Mouse (Mus musculus) spleen, postnatal 36 days (tissue): ENCODE results near the gene Zbp1.
A peak's percentile ranks its signal among the peaks of the same experiment; 100 is the strongest.

Experiments used
- DNase-seq, 2 experiments: peaks; one replicate each; pipeline ENCODE4 v3.0.0; 2022; ENCODE audit warnings: low spot score in 2 of 2, mixed read lengths in 1 of 2

Zbp1 gene

DNA sequence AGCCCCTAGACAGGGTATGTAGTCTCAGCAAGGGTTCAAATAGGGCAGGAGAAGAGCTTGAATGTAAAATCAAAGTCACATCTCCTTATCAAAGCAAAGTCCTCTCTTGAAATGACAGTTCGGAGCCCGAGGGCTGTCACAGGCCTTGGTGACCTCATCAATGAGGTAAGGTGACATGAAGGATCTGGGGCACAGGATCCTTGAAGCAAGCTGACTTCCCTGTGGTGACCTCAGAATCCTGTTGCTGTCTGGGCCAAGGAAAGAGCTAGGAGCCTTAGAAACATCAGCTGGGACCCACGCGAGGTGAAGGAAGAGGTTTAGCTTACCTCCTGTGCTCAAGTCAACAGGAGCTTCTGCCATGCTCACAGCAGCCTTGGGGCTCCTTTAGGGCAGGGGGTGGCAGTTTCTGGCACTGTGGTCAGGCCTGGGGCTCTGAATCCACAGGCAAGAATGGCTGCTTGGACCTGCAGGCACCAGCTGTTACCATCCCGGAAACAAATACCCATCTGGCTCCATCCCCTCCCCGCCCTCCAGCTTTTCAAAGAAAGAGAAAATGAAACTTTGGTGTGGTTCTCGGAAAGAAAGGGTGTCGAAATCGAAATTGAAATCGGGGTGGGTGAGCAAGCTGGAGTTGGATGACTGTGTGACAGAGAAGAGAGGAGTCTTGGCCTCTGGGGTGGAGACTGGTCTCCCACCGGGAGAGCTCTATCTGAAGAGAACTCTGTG lies at the start of gene Zbp1:
Zbp1 (minus strand) TSS at position 508 of the 726 bp plus-strand sequence.
- peak; percentile 71 to 79 for DNase-seq

DNA sequence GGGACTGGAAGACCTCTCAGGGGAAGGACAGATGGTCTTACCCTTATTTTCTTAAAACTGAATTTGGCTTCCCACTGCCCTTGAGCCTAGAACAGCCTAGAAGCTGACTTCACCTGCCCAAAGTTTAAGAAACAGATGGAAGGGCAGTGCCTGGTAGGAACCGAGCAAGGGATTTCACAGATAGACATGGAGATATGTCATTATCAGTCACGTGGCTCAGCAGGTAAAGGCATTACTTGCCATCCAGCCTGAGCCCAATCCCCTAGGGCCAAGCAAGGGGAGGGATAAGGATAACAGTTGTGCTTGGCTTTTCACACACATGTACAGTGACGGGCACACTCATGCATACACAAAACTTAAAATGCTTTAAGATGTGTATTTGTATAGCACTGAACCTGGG lies 48.8 kb upstream of the Zbp1 start:
- DNase-seq: no peak

DNA sequence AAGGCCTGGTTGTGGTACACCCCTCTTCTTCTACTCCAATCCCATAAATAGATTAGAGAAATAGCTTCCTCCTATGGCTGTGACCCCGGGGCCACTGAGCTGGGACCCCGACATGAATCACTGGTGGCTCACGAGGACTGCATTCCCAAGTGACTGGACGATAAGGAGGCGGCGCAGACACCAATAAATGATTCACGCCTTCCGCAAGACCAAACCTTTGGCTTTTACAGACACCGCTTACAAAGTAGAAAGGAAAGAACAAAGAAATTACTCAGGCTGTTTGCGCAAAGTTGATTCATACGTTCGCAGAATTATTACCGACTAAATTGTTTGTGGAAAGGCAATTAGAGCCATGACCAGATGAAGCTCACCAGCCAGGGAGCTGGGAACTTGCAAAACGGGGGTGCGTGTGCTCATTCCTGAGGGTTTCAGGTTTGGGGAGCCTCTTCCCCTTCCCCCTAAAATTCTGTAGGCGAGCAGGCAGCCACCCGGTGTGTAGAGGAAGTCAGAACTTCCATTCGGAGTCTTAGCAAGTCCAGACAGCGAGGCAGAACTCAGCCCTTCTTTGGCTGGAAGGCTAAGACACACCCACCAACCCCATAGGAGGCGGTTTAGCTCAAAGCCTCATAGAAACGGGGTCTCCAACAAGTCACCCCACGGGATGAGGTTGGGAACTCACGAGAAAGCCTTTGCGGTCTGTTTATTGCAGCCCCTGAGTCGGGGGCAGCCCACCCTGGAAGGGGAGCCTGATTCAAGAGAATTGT lies 47.8 kb upstream of the Zbp1 start:
- DNase-seq: no peak

DNA sequence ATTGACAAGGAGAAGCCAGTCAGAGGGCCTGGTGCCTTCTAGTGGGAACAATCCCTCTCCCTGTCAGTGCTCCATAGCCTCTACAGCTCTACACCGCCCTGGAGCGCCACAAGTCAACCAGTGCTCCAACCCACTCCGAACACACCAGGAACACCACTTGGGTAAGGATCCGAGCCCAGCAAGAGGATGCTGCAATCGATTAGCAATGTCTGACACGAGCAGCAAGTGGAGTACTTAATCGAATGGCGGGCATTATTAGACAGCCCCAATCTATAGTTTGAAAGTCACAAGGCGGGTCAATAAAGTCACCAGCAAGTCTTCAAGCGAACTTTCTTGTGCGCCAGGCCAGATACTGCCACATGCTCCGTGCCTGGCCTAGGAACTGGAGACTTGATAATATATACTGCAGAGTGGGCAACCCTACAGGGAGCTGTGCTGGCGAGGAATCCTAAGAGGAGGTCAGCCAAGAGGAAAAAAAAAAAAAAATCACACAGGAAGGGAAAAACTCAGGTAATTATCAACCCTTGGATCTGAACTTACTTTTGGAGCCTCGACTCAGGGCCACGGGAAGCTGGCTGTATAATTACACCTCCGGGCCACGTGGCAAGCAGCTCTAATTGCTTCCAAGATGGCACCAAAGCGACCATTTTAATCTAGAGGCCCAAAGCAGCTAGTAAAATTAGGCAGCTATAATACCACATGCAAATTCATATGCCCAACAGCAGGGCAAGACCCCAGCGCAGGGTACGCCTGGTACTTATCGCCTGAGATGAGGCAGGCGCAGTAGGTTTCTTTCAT lies 46.9 kb upstream of the Zbp1 start:
- DNase-seq: no peak

- DNase-seq: peak; percentile 55 to 65
Measured at GRCm38 (mm10) chr2:173264467-173265128, 45.9 kb upstream of the Zbp1 start.

DNA sequence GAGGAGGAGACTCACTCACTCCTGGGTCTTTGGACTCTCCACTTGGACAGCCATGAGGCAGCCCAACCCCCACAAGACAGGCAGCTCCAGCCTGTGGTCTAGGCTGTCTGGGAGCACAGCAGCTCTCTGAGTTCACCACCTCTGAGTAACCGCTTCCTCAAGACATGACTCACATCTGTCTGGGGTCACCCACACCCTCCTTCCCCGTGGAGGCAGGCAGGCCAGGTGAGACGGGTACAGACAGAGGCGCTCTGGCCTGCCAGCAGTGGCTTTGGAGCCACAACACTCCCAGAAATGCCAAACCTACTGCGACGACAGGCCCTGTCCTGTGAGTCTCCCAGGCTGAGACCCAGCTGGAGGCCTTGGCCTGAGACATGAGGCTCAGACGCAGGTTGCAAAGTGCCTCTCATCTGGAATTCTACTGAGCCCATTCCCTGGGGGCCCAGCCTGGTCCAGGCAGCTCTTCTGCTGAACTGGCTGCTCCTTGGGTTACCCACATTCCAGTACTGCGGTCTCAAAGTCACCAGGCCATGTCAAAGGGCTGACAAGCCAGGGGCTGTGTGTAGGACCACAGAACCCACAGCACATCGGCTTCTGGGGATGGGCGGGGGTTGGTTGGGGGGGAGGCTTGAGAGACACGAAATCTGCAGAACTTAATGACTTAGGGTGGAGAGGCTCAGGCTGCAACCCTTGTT lies 45.1 kb upstream of the Zbp1 start:
- peak; percentile 46 to 47 for DNase-seq

- DNase-seq: no peak
Measured at GRCm38 (mm10) chr2:173261497-173261896, 42.8 kb upstream of the Zbp1 start.

- no peak for DNase-seq
Measured at GRCm38 (mm10) chr2:173258459-173259091, 39.9 kb upstream of the Zbp1 start.

DNA sequence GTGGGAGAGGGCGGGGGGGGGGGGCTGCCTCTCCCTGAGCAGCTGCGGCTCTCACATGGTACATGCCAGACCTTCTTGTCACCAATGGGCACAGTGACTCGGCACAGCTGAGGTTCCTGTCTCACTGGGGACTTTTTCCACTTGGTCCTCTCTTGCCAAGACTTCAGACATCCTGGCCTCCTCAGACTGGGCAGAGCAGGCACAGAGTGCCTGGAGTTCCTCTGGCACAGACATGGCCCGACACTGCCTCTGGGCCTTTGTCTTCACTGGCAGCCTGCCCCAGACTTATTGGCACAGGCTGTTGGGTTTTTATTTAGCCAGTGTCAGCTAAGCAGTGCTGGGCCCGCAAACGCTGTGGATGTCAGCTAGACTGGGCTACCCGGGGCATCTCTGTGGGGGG lies 38.9 kb upstream of the Zbp1 start:
- no peak for DNase-seq

DNA sequence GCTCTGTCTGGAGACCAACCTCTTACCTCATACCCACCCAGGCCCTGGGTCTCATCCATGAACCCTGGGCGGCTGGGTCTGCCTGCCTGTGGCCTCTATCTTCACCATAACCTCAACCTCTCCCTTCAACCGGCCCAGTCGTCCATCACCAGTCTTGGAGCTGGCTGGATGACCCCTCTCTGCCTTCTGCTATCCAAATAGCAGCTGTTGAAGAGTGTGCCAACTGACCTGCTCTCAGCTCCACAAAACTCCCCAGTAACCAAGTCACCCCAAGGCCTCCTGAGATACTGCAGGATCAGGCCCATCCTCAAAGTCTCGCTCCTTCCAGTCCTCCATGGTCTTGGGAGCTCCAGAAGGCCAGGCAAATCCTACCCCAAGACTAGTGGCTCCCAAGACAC lies 37.8 kb upstream of the Zbp1 start:
- no peak for DNase-seq

GRCm38 (mm10) chr2:173255810-173256551 lies 37.3 kb upstream of the Zbp1 start:
- no peak for DNase-seq

- DNase-seq: no peak
Measured at GRCm38 (mm10) chr2:173253761-173254662, 35.3 kb upstream of the Zbp1 start.

- no peak for DNase-seq
Measured at GRCm38 (mm10) chr2:173251675-173252074, 33.0 kb upstream of the Zbp1 start.

- no peak for DNase-seq
Measured at GRCm38 (mm10) chr2:173251133-173251532, 32.4 kb upstream of the Zbp1 start.

DNA sequence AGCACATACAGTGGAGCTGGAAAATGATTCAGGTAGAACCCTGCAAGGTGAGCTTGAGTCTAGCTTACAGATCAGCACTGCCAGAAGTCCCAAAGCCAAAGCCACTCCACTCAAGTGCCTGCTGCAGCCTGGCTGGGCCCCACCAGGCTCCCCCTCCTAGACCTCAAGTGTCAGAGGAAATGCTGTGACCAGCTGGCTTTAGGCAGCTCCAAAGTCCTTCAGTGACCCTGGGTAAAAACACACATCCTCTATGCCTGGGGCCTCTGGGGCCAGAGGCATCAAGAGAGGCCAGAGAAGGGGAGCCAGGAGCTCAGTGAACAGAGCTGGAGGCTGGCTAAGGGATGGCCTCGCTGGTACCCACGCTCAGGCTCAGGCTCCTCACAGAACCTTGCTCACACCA lies 31.7 kb upstream of the Zbp1 start:
- DNase-seq: no peak

- DNase-seq: no peak
Measured at GRCm38 (mm10) chr2:173249965-173250364, 31.2 kb upstream of the Zbp1 start.

DNA sequence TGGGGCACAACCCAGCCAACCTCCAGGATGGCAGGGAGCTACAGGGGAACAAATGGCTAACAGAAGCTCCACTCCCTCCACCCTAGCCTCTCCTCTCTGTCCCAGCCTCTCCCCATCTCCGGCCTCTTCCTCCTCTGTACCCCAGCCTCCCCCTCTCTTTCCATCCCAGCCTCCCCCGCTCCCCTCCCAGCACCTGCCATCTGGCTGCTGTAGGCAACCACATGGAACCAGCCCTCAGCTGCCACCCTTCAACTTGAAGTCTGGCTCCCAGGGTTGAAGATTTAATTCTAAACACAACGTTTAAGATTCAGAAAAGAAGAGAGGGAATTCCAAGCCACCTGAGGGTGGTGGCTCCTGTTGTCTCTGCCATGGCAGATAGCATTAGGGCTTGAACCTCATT lies 30.7 kb upstream of the Zbp1 start:
- no peak for DNase-seq

DNA sequence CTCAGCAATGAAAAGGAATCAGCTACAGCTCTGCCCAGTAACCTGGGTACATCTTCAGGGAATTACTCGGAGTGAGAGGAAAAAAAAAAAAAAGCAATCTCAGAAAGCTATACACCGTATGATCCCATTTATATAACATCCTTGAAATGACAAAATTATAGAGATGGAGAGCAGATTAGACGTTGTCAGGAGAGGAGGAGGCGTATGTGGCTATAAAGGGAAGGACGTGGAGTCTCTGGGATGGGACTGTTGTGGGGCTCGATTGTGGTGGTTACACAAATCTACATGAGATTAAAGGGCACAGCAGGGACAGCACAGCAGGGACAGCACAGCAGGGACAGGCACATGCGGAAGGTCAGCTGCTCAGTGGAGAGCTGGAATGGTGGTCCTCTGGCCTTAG lies 30.1 kb upstream of the Zbp1 start:
- no peak for DNase-seq

DNA sequence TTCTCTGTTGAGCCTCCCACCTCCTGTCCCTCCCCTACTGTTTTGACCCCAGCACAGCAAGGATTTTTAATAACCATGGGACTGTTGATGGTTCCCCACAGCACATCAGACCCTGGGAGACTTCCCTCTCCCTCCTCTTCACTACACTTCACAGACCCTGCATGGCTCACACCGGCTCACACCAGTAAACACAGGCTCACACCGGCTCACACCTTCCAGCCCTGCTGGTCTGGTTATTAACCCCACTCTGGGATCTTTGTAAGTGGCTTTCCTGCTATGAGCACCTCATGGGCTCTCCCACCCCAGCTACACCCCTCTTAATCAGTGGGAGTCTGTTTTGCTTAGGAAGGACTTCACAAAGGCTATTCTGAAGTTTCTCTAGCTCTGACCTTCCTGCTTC lies 29.2 kb upstream of the Zbp1 start:
- DNase-seq: no peak
